Mouse (Mus musculus): Measurements from ENCODE around the gene Olfr959.

Gene Olfr959

DNA sequence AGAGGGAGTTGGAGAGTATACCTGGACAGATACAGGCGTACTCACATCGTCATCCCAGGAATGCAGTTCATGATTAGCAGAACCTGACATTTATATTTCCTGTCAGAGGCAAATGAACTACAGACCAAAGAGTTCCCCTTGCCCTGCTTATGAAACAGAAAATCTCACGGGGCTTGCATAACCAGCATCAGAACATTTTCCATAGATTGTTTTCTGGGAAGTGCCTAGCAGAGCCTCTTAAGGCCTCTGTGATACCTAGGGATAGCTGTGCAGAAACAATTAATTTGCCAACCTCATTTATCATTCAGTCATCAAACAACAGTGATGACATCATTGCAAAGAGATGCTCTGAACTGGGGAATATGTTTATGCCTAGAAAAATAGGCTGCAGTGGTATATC is at the start of gene Olfr959:
TSS of gene Olfr959 (minus strand) at position 101 of the 400 bp plus-strand sequence.
- DNase-seq (ENCODE audit: inconsistent age in 2 of 2, low spot score in 1 of 2): no peak

DNA sequence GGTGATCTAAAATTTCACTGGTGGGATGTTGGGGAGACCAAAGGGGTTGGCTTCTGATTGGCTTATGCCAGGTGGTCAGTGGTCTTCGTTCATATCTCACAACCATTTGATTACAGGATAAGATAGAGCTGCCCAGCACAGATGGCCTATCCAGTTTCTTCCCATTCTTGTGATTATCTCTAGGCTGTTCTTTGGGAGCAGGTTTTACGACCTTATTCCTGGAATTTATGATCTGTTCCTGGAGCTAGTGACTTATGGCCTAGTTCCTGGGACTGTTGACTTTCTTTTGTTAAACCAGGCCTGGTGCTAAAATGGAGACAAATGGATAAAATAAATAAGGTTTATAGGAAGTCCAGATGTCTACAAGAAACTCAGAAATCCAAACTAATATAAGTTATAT is 49.3 kb upstream of the Olfr959 start:
- no peak for DNase-seq (ENCODE audit: inconsistent age in 2 of 2, low spot score in 1 of 2)

DNA sequence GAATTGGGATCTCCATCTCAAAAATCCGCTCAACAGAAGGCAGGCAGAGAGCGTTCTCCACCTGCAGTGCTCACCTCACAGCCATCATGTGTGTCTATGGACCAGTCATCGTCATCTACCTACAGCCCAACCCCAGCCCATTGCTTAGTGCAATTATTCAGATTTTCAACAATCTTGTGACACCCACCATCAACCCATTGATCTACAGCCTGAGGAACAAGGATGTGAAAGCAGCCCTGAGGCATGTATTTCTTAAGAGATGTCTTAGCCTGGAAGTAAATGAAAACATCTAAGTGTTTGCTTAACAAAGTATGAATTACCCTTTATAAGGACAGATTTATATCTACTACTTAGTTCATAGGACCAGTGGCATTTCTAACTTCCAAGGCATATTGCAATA is 48.4 kb upstream of the Olfr959 start:
- no peak for DNase-seq (ENCODE audit: inconsistent age in 2 of 2, low spot score in 1 of 2)

DNA sequence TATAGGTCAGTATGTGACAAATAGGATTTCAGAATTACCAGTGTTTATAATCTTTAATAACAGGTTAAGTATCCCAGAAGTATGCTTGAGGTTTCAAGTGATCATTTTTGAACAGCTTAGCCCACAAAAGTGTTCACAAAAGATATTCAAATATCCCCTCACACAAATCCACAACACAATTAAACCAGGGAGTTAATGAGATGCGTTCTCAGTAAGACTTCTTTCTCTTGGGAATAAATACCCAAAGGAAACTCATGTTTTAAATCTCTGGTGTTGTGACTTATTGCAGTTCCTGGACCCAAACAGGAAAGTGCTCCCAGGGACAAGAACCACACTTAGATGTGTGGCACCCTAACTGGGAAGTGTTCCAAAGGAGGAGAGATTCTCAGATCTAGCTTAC is 45.7 kb upstream of the Olfr959 start, which contains the start of gene Olfr960:
TSS of gene Olfr960 (plus strand) at position 301 of the 400 bp plus-strand sequence.
- DNase-seq (ENCODE audit: inconsistent age in 2 of 2, low spot score in 1 of 2): no peak

DNA sequence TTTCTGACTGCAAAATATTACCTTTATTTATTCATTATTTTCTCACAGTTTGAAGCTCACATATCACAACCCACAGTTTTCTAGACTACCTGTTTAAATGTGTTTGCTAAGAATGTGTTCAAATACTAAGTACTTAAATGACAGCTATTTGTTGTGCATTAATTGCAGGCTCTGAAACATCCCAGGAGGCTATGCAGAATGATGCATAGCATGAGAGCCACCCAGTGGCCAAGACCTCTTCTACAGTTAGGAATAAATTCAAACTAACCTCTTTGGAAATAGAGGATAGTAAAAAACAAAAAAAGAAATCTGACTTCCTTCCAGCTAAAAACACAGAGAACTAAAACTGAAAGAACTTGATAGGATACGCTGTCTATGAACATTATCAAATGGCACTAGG is 36.6 kb upstream of the Olfr959 start:
- peak in 1 of 2 experiments; percentile 51 for DNase-seq (ENCODE audit: inconsistent age in 2 of 2, low spot score in 1 of 2)

DNA sequence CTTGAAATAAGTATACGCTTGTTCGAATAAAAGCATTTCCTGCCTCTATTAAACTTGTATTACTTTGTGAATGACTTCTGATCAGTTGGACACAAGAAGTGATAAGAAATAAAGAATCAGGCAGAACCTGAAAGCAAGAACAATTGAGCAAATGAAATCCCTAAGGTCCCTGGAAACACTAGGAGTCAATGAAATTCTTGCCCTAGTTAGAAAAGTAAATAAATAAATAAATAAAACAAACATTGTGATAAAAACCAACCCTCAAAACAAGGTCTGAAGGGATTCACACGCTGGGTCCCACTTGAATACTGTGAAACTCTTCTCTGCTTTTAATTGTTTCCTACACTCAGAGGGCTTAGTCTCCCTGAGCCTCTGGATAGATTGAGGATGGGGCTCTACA is 35.0 kb upstream of the Olfr959 start, which contains the start of gene Olfr148:
TSS of gene Olfr148 (plus strand) at position 301 of the 400 bp plus-strand sequence.
- DNase-seq (ENCODE audit: inconsistent age in 2 of 2, low spot score in 1 of 2): no peak

DNA sequence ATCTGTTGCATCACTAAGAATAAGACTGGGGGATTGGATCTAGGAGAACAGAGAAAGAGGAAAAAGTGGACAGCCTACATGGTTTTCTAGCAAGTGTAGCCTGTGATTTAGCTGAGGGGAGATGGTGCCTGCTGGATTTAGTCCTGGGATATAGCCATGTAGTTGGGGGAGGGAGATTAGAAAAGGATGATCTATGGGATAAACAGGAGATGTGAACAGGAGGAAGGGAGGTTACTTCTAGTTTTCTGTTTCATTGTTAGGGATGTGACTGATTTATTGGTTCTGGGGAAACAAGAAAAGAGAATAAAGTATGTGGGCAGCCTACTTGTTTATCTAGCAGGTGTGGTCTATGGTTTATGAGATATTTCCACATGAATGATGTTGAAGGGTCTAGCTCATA is 33.1 kb upstream of the Olfr959 start:
- DNase-seq (ENCODE audit: inconsistent age in 2 of 2, low spot score in 1 of 2): no peak

DNA sequence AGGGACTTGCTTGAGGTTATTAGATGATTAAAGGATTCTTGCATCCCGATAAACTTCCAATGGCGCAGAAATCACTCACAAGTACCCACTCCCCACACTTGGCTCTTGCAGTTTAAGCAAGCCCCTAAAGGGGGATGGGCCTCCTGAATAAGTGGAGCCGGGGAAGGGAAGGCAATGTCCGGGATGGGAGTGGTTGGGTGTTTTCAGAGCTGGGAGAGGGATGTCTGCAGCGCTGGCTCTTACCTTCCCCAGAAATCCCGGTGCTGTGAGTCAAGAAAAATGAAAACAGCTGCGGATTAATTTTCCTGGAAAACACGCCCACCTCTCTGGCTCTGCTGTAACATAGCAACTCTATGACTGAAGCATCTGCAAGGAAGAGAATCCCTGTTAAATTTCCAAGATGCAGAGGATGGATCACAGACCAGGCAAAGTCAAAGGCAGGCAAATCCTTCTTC is 28.7 kb upstream of the Olfr959 start, which contains the start of gene AW551984:
TSS of gene AW551984 (minus strand) at position 405 of the 455 bp plus-strand sequence.
- DNase-seq (ENCODE audit: inconsistent age in 2 of 2, low spot score in 1 of 2): peak in 1 of 2 experiments; percentile 29

DNA sequence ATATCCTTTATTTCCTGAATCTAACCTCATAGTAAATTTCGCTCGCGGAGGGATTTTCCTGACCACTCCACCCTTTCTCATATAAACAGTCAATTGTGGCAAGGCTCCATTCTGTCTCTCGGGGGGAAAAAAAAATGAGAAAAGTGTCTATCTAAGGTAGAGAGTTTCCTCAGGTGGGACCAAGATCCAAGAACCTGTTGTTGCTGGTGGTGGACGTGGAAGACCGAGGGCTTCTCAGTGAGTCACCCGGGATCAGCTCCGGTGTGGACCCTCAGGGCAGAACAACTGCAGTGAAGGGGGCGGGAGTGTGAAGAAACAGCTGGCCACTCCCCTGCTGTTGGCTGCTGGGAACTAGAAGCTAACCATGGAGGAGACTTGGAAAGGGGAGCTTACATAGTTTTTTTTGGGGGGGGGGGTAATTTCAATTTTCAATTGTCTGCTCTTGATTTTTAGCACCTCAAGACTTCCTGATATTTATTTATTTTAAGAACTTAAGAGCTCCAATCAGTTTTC is 28.0 kb upstream of the Olfr959 start:
- DNase-seq (ENCODE audit: inconsistent age in 2 of 2, low spot score in 1 of 2): peak; percentile 7 to 33

DNA sequence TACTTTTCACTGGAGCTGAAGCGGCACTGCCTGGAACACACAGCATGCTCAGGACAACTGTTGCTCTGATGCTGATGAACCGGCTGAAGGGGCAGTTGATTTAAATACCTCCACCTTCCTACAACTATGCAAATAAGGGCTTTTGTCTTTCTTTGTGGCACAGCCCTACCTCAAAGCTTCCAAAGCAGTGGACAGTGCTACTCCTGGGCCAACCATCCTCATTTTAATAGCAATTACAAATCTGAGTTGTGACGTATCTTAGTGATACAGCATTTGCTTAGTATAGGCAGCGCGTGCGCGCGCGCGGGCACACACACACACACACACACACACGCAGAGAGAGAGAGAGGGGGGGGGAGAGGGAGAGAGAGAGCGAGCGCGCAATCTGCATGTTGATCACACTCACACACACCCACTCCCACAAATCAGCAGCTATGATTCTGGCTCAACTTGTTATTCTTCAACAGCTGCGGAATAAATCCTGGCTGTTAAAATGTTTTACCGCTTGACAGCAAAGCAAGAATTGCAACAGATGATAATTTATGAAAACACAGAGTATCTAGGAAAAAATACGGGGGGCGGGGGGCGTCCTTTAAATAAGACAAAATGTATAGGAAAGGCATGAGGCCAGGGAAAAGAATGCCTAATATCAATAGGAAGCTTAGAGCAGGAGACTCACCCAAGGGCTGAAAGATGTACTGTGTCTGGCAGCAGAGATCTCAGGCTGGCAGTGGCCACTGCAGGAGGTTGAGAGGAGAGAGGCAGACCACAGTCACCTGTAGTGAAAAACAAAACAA is 27.4 kb upstream of the Olfr959 start:
- DNase-seq (ENCODE audit: inconsistent age in 2 of 2, low spot score in 1 of 2): peak in 1 of 2 experiments; percentile 26

DNA sequence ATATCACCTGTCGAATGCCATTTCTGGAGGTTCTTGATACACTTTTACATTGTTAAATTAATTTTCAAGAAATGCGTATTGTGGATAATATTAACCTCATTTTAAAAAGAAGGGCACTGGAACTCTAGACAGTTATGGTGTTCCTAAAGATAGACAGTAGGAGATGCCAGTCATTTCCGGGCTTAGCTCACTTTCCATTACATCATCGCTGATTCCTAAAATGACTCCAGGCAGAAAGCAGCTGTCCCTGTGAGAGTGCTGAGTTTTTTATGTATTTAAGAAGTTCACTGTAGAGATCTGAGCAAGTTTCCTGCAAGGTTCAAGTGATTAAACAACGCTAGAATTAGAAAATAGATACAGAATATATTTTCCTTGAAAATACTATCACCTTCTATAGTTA is 1.7 kb upstream of the Olfr959 start:
- DNase-seq (ENCODE audit: inconsistent age in 2 of 2, low spot score in 1 of 2): no peak

DNA sequence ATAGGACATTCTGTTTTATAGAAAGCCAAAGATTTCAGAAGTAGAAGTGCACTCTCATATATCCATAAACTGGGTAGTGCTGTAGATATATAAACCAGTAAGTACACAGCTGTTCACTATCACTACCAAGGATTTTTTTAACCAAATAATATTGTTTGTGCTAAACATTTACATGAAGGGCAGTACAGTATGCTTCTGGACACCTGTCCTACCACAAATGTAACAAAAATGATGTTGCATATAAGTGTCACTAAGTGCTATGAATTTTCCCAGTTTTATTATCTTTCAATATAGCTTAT is 17.1 kb downstream of the Olfr959 start:
- DNase-seq (ENCODE audit: inconsistent age in 2 of 2, low spot score in 1 of 2): no peak

DNA sequence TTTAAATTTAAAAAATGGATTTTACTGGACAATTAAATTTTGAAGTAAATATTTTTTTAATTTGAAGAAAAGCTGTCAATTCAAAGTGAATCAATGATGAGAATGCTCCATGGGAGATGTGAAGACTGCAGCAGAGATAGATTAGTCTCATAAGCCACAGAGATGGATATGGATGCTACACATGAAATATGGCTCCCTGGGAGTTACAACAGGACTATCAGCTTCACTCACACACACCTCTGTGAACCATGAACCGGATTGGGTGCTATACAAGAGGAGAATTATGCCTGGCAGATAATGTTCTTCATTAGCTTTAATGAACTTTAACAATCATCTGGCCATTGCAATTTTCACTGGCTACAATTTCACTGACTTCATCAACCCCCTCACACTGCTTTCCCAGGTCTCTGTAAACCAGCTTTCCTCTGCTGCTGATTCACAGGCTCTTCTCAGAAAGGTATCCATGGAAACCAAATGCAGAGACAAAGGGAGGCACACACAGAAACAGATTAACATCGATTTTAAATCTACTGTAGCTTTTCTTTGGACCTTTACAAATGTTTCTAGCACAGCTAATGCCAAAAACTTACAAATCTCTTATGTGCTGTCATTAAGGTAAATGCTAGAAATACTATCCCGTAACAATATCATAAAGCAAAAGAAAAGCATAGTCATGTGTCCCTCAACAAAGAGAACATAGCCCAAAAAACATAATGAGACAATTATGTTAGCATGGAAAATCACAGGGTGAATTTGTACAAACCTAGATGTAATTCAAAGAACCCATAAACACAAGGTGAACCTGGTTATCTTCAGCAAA is 17.6 kb downstream of the Olfr959 start:
- DNase-seq (ENCODE audit: inconsistent age in 2 of 2, low spot score in 1 of 2): peak in 1 of 2 experiments; percentile 4

DNA sequence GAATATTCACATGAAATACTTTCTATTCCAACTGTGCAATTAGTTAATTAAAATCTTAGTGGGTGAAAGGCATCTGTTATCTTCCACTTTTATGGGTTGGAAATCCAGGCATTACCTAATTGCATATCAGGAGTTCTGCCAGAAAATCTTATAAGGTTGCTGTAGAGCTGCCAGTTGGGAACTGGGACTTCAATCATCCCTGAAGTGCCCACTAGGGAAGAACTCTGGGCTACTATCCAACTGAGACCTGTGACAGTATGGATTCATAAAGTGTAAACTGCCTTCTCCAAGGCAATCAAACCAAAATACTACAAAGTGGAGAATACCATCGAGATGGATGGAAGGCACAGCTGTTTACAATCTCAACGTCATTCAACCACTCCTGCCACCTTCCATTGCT is 21.4 kb downstream of the Olfr959 start, which contains the start of gene Olfr958:
TSS of gene Olfr958 (minus strand) at position 109 of the 400 bp plus-strand sequence.
- DNase-seq (ENCODE audit: inconsistent age in 2 of 2, low spot score in 1 of 2): no peak

DNA sequence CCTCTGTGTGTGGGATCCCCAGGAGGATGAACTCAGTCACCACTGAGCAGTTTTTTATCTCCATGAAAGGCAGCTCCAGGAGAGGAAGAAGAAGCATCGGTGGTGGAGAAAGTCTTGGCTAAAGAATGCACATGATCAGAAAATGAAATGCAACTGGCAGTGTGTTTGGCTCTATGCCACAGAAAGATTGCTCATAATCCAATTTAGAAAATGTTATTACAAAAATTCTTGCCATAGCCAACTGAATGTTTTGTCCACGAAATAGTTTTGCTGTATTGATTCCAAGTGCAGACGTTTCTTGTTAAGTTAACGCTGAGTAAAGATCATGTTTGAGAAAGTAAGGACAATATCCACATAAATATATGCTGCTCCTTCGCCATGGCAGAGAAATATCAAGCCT is 24.6 kb downstream of the Olfr959 start:
- no peak for DNase-seq (ENCODE audit: inconsistent age in 2 of 2, low spot score in 1 of 2)

DNA sequence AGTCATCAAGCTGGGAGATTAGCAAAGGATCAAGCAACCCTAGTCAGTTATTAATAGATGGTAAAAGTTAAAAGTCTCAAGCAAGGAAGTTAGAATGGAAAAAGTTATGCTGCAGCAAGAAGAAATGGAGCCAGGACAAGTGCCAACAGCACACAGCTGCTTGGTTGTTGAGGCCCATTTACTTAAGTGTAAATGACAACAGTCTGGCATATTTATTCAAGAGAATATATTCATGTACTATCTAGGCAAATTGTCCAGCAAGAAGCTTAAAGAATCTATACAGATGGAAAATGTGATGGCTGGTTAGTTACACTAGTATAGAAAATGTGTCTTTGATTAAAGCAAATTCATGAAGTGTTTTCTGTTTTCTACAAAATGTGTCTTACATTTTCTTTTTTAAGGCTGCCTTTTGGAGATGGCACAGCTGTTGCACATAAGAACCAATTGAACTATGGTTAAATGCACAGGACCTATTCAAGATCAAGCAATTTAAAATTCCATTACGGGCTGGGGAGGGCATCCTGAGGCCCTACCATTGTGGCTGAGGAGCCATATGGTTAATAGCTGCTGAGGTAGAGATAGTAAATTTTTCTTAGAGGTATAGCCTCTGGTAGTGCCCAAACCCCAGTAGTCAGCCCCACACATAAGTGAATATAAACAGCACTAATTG is 51.6 kb downstream of the Olfr959 start:
- DNase-seq (ENCODE audit: inconsistent age in 2 of 2, low spot score in 1 of 2): no peak

Data from adrenal gland, adult (tissue).